Mouse (Mus musculus): ENCODE data around the gene Lrp10.

- TF ChIP-seq TAL1 (IDR thresholded peaks at IDR 0.05; ENCODE audit: low read length), result no peak
- TF ChIP-seq GATA1 (IDR thresholded peaks at IDR 0.05; ENCODE audit: low read length), result no peak
These were observed 23.4 kb upstream of the Lrp10 start for GRCm38 (mm10) chr14:54440538-54440937.

All from erythroblast, embryonic 14.5 days (primary cell).